Mouse (Mus musculus) thymus, postnatal 14 days (tissue): Measurements from ENCODE around the gene Lnpk.

ENCODE experiments used
- DNase-seq: peaks from one replicate; pipeline ENCODE4 v3.0.0; 2021

Lnpk gene

DNA sequence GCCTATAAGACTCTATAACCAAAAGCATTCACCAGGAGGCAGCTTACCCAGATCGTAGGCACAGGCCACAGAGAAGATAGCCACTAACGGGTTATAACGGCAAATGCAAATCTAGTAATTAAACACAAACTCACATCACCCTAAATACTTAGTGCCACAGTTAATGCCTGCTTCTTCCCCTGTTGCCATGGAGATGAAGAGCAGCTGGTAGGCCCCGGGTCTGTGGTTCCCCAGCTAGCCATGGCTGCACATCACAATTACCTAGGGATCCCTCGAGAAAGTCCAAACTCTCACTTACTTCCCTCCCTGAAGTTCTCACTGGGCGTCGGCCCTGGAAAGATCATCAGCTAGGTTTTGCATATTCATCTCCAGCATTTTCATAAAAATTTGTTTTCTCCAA is 90.8 kb downstream of the Lnpk start:
- no peak for DNase-seq

DNA sequence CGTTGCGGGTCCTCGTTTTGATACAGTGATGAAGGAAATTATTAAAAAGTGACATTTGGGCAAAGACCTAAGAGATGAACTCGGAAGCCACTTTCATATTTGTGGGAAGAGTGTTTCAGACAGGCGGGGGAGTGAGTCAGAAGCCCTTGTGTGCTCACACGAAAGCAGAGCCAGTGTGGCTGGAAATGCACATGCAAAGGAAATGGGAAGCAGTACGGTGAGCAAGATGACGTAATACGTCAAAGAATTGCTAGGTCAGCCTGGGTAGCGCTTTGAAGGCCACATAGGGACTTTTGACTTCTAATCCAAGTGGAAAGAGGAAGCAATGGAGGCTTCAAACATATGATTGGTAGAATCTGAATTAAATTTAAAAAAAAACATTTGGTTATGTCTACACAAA is 96.6 kb downstream of the Lnpk start:
- no peak for DNase-seq

DNA sequence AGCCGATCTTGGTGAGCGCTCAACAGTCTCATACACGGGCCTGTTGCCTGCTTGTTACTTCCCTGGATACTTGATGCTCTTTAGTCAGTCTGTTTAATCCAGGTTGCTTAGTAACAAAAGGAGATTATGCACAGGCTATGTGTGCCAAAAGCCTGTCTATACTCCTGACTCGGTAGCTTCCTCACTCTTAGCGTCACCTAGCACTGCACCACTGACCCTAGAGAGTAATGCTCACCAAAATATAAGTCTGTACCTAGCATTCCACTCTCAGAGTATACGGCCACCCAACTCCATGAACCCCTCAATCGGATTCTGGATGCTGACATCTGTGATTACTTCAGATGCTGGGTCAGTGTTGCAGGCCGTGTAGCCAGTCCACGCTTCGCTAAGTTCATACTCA is 97.1 kb downstream of the Lnpk start:
- DNase-seq, result no peak
